Mouse (Mus musculus) E14TG2a.4 (cell line): Measurements from ENCODE around the gene Arhgef3.

Source experiments
- H3K27me3 ChIP-seq: 2 replicates; pipeline ENCODE4 v1.6.1; 2014; ENCODE audit warnings: low read length, control low read depth; ENCODE audit not compliant: insufficient read depth
- H3K36me3 ChIP-seq: 2 replicates; pipeline ENCODE4 v1.6.1; 2014; ENCODE audit warnings: low read length, control low read depth; ENCODE audit not compliant: insufficient read depth
- H3K4me1 ChIP-seq: replicated peaks from 2 replicates; pipeline ENCODE4 v1.6.1; 2014; ENCODE audit warnings: low read depth, low read length, control low read depth
- H3K4me3 ChIP-seq: replicated peaks from 2 replicates; pipeline ENCODE4 v1.5.1; 2014; ENCODE audit warnings: mild to moderate bottlenecking, low read length
- H3K9me3 ChIP-seq: 2 replicates; pipeline ENCODE4 v1.6.1; 2014; ENCODE audit warnings: low read length, control low read depth
- CTCF ChIP-seq: conservative IDR thresholded peaks from 2 replicates; pipeline ENCODE4 v1.5.1; 2014; ENCODE audit warnings: low read length
- NANOG ChIP-seq: IDR thresholded peaks from 2 replicates; pipeline ENCODE4 v1.6.1; 2014; ENCODE audit warnings: borderline replicate concordance, low read length, mixed read lengths
- POU5F1 ChIP-seq: IDR thresholded peaks from 2 replicates; pipeline ENCODE4 v1.6.1; 2014; ENCODE audit warnings: low read length, borderline replicate concordance

Arhgef3 gene

GRCm38 (mm10) chr14:27233056-27233455 lies 118.4 kb downstream of the Arhgef3 start:
- TF ChIP-seq POU5F1, result no peak
- no peak for TF ChIP-seq CTCF
- TF ChIP-seq NANOG, result no peak
- Histone ChIP-seq H3K36me3 (no peaks in the 10 kb centered on the region), H3K4me1 (peaks cover 60% of the 10 kb centered on the region), H3K4me3 (no peak overlapping the region), H3K27me3 (no peaks in the 10 kb centered on the region), H3K9me3 (peaks cover 10% of the 10 kb centered on the region)

- Histone ChIP-seq H3K4me1 (peaks cover 66% of the 10 kb centered on the region), H3K4me3 (no peak overlapping the region), H3K36me3 (no peaks in the 10 kb centered on the region), H3K27me3 (no peaks in the 10 kb centered on the region), H3K9me3 (peaks cover 4% of the 10 kb centered on the region)
- no peak for TF ChIP-seq NANOG
- TF ChIP-seq POU5F1, result no peak
- TF ChIP-seq CTCF, result no peak
These were observed 119.0 kb downstream of the Arhgef3 start for GRCm38 (mm10) chr14:27233656-27234055.

- Histone ChIP-seq H3K36me3 (no peaks in the 10 kb centered on the region), H3K4me1 (peaks cover 60% of the 10 kb centered on the region), H3K27me3 (no peaks in the 10 kb centered on the region), H3K4me3 (no peak overlapping the region), H3K9me3 (no peaks in the 10 kb centered on the region)
- TF ChIP-seq POU5F1 (no peak), NANOG (no peak), CTCF (no peak)
These were observed 119.7 kb downstream of the Arhgef3 start for GRCm38 (mm10) chr14:27234270-27234840.

- Histone ChIP-seq H3K27me3 (no peaks in the 10 kb centered on the region), H3K9me3 (no peaks in the 10 kb centered on the region), H3K36me3 (no peaks in the 10 kb centered on the region), H3K4me3 (no peak overlapping the region), H3K4me1 (peaks cover 45% of the 10 kb centered on the region)
- TF ChIP-seq NANOG (no peak), POU5F1 (no peak), CTCF (no peak)
These were observed 121.3 kb downstream of the Arhgef3 start for GRCm38 (mm10) chr14:27235897-27236553.

- Histone ChIP-seq H3K4me1 (peaks cover 29% of the 10 kb centered on the region), H3K36me3 (no peaks in the 10 kb centered on the region), H3K27me3 (no peaks in the 10 kb centered on the region), H3K9me3 (no peaks in the 10 kb centered on the region), H3K4me3 (peak overlapping the region; percentile 7; the same call in 1 of the 2 replicates)
- TF ChIP-seq CTCF (no peak), NANOG (no peak)
These were observed 123.0 kb downstream of the Arhgef3 start for GRCm38 (mm10) chr14:27237522-27238187.

- Histone ChIP-seq H3K4me3 (no peak overlapping the region), H3K4me1 (peaks cover 28% of the 10 kb centered on the region), H3K9me3 (no peaks in the 10 kb centered on the region), H3K36me3 (no peaks in the 10 kb centered on the region), H3K27me3 (no peaks in the 10 kb centered on the region)
- TF ChIP-seq POU5F1, result no peak
- no peak for TF ChIP-seq NANOG
These were observed 124.0 kb downstream of the Arhgef3 start for GRCm38 (mm10) chr14:27238600-27239118.

- no peaks in the 10 kb centered on the region for H3K36me3 ChIP-seq
- H3K4me1 ChIP-seq, result peaks cover 28% of the 10 kb centered on the region
- H3K9me3 ChIP-seq, result no peaks in the 10 kb centered on the region
- no peak for TF ChIP-seq POU5F1
- TF ChIP-seq NANOG, result no peak
- no peak for TF ChIP-seq CTCF
- no peak overlapping the region for H3K4me3 ChIP-seq
- H3K27me3 ChIP-seq, result no peaks in the 10 kb centered on the region
These were observed 124.9 kb downstream of the Arhgef3 start for GRCm38 (mm10) chr14:27239551-27240091.

- H3K27me3 ChIP-seq, result no peaks in the 10 kb centered on the region
- no peak overlapping the region for H3K4me3 ChIP-seq
- H3K4me1 ChIP-seq, result peaks cover 15% of the 10 kb centered on the region
- H3K9me3 ChIP-seq, result no peaks in the 10 kb centered on the region
- no peaks in the 10 kb centered on the region for H3K36me3 ChIP-seq
- TF ChIP-seq POU5F1, result no peak
- no peak for TF ChIP-seq NANOG
- no peak for TF ChIP-seq CTCF
These were observed 127.6 kb downstream of the Arhgef3 start for GRCm38 (mm10) chr14:27242253-27242652.
